Mouse (Mus musculus) Muller cell, postnatal 12 days (primary cell): Measurements from ENCODE around the gene Gm8165.
"Not testable (repeated sequence)": the region's sequence is repeated elsewhere in the genome, so short reads cannot be mapped to it uniquely, and the experiment has no call there.

ENCODE experiments used
- DNase-seq: peaks from one replicate; pipeline ENCODE4 v3.0.0-alpha.2; 2015; ENCODE audit errors: inconsistent ontology term

Gene Gm8165

DNA sequence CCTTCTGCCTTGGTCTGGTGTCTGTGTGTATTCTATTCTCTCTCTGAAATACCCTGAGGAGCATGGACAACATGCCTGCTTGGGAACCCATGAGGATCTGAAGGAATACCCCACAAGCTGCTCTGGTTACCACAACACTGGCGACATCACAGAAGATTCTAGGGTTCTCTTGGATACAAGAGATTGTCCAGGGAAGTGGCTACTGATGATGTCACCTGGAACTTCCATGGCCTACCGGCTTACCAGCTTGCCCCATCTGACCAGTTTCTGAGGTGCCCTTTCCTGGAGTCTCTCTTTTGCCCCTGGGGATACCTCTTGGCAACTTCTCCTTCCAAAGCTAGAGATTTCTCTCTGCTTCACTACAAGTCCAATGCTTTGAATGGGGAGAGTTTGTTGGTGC, at the start of gene Gm8165:
Gm8165 (minus strand) TSS at position 101 of the 400 bp plus-strand sequence.
- not testable (repeated sequence) for DNase-seq

DNA sequence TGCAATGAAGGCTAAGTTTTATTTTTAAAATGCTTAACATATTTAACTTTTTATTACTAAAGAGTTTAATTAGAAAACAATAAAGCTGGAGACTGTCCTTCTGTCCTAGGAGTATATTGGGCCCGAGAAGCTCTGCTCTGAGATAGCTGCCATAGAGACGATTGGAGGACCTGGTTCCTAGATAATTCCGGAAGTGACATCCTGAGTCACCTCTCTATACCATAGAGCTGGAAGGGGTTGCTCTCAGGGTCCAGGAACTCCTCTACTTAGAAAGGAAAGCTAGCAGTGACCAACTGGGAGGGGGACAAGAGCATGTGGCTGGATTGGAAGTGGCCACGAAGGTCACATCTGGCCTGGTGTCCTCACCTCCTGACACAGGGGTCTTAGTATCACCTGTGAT, 20.6 kb upstream of the Gm8165 start, which contains the start of gene Gm7324:
Gm7324 (plus strand) TSS at position 208 of the 400 bp plus-strand sequence.
- not testable (repeated sequence) for DNase-seq
